Mouse (Mus musculus): ENCODE measurements at regions not wholly inside any gene's neighbourhood (a gene's known extent, or its start where the extent isn't known, plus 50 kb on each side); places are given as distances from the start of the nearest gene placed in this dataset.
A peak's percentile ranks its signal among the peaks of the same experiment; 100 is the strongest.
"Not testable (repeated sequence)": the region's sequence is repeated elsewhere in the genome, so short reads cannot be mapped to it uniquely, and the experiment has no call there.

DNA sequence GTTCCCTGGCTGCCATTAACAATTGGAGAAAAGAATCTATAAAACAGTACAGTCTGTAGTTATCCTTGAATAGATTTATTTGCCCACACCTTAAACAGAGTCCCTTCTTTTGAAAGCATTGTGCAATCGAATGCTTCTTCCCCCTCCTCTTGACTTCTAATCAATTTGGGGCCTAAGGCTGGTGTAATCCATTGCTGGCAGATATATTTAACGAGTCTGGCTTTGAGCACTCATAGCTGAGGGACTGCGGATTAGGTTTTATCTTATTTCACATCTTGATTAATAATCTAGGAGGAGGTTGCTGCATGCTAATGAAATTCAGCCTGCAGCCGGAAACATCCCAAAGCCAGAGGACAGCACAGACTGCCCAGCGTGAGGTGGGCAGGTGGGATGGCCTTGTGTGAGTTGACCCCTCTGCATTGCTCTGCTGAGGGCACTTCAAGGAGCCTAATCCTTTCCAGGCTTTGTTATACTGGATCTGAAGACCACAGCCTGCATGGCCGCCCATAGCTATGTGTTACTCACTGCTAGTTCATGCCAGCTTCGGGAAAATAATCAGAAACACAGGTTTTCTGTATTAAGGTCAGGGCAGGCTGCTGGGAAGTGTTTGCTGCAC lies 163.6 kb downstream of the Mterf1b start:
- DNase-seq, result no peak

GRCm38 (mm10) chr5:4356555-4357273 lies 164.5 kb downstream of the Mterf1b start:
- not testable (repeated sequence) for DNase-seq

DNA sequence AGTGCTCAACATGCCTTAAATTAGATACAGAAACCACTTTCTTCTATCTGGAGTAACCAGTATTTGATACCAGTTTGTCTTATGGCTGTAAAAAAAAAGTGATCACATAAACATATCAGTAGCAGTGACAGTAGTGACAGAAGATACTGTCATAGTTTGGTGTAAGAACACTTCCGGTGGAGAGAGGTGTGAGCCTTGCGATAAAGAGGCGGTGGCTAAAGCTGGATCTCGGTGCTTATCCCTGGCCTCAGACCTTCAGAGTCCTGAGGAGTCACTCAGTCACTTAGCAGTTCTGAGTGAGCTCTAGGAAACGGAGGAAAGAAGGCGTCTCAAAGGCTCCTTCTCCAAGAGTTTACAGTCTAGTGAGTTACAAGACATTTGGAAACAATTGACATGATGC lies 169.4 kb downstream of the Mterf1b start:
- not testable (repeated sequence) for DNase-seq

- peak; percentile 10 for DNase-seq
Observed at GRCm38 (mm10) chr5:4384719-4385118, 192.6 kb downstream of the Mterf1b start.

DNA sequence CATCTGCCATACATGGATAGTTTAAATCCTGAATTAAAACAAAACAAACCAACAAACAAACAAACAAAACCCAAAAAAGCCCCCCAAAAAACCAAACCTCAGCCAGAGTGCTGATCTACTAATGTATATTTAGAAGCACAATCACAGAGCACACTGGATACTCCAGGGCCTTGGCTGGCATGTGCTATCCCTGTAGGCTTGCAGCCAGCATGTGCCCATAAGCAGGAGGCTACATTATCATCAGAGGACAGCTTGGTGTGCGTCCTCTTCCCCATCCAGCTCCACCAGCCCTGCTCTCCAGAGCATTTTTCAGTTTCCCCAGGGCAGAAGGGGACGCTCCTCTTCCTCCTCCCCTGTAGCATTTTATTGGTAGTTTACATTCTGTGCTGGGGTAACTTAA lies 198.9 kb downstream of the Mterf1b start:
- DNase-seq, result no peak

DNA sequence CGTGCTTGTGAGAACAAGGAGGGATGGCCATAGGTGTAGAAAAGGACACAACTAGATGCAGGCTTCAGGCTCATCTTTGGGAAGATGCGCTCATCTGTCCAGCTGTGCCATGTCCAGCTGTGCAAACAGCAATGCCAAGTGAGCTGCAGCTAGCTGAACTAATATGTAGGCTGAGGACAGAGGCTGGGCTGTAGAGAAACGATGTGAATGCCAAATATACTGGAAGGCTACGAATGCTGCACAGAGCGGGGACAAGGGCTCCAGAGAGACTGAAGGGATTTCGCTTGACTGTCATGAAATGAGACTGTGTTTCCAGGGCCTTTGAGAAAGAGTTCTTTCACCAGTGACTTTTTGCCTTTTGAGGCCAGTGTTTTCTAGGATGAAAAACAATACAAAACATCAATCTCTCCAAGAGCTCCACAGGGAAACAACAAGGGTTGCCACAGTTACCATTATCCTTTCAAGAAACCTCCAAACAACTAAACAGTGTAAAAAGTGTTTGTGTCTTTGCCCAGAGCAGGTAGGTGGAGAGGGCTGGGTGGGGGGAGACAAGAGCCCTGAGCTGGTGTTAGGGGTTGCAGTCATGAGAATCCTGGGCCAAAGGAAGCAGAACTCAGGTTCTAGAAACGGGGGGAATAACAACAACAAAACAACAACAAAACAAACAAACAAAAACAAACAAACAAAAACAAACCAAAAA lies 202.3 kb downstream of the Mterf1b start:
- not testable (repeated sequence) for DNase-seq

- DNase-seq, result no peak
Observed at GRCm38 (mm10) chr5:4398087-4398486, 205.9 kb downstream of the Mterf1b start.

DNA sequence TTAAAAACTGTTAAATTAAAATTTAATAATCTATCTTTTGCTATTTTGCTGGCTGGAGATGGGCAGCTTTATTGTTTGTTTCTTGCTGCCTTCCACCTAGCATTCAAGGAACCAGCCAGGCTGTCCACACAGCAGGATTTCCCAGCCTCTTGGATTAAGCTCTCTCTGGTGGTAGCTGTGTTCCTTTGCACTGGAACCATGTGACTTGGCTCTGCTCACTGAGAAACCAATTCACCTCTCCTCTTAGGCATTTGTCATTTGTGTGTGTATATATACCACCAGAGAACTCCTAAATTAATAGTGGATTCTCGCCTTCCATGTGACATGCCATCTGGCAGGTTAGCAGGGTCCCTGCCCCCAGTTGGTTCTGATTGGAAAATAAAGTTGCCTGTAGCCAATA lies 225.6 kb downstream of the Mterf1b start:
- DNase-seq, result no peak
